Mouse (Mus musculus): ENCODE results near the gene Eid2b.
"Not testable (repeated sequence)": the region's sequence is repeated elsewhere in the genome, so short reads cannot be mapped to it uniquely, and the experiment has no call there.

The Eid2b gene

DNA sequence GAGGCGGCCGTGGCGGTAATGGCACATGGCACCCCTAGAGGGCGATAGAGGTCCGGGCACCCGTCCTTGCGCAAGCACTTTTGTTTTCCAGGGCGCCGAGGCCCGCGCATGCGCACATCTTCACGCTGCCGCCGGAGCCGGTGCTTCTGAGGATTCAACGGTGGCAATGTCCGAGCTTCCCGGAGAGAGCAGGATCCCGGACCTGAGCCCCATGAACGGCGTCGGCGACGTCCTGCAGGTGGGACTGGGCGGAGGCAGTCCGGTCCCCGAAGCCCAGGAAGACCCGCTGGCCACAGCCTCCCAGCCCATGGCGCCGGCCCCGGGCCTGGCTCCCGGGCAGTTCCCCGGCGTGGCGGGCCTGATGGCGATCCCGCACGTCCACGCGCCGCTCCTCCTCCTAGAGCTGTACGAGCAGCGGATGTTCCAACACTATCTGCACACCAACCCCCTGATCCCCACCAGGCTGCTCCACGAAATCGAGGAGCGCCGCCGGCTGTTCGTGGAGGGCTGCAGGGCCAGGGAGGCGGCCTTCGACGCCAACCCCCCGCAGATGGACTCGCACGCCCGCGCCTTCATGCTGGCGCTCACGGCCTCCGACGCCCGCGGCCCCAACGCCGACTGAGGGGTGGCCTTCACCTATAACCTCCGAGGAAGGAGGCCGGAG is at the start of gene Eid2b:
Gene Eid2b, plus strand, starts transcription at position 125 of the 664 bp plus-strand sequence.
- DNase-seq, result peak; percentile 95

DNA sequence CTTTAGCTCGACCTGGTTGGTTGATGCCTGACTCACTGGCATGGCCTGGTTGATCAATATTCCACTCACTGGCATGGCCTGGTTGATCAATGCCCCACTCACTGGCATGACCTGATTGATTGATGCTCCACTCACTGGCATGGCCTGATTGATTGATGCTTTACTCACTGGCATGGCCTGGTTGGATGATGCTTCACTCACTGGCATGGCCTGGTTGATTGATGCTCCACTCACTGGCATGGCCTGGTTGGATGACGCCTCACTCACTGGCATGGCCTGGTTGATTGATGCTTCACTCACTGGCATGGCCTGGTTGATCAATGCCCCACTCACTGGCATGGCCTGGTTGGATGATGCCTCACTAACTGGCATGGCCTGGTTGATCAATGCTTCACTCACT is 33.6 kb upstream of the Eid2b start:
- not testable (repeated sequence) for DNase-seq

DNA sequence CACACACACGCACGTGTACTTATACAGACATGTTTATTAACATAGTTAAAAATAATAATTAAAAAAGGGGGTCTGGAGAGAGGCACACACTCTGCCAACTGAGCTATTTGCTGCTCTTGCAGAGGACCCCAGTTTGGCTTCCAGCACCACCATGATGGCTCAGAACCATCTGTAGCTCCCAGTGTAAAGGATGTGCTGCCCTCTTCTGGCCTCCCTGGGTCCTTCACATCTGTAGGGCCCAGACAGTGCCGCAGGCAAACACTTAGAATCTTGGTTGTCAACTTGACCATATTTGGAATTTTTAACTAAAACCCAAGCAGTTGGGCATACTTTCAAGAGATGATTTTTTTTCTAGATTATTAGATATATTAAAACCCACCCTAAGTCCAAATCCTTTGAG is 28.6 kb upstream of the Eid2b start:
- DNase-seq, result no peak

DNA sequence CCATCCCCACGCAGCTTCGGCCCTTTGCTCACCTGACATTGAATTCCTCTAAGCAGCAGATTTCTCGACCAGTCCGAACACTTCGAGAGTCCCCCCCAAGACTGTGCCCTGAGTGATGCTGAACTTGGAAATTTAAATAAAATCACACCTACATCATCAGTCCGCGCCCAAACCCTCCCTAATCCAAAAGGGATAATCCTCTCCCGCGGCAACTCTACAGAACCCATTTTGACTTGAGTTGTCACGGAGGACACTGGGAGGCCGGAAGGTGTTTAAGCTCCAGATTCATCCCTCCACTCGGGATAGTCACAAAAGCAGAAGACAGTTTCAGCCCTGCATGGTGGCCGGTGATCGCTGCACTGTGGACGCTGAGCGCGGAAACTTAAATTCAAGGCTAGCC is 25.6 kb upstream of the Eid2b start:
- no peak for DNase-seq

DNA sequence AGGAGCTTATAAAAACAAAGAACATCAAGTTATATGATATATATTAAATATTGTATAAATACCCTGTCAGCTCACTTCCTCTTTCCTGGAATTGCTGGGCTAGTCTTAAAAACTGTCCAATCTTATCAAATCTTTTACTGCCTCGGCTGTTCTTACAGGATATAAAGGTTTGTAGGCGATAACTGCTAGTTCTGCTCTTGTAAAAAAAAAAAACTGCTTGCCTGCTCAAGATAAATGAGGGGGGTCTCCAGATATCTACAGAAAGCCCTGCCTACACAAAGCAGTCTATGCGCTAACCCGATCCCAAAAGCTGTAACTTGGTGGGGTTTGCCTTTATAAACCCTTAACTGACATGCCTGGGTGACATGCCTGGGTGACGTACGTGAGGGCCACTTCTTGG is 22.9 kb upstream of the Eid2b start:
- DNase-seq, result no peak

DNA sequence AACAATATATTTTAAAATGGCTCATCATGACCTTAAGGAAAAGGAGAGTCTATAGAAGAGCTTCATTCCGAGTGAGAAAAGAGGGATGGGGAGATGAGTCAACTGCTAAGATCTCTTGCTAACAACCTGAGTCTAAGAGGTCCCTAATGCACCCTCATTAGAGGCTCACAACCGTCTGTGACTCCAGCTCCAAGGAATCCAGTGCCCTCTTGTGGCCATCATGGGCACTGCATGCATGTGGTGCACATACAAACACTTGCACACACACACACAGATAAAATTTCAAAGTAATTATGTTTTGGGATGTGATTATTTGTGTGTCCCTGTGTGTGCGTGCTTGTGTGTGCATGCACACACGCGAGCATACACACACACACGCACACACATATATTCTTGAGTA is 22.1 kb upstream of the Eid2b start:
- peak; percentile 29 for DNase-seq

DNA sequence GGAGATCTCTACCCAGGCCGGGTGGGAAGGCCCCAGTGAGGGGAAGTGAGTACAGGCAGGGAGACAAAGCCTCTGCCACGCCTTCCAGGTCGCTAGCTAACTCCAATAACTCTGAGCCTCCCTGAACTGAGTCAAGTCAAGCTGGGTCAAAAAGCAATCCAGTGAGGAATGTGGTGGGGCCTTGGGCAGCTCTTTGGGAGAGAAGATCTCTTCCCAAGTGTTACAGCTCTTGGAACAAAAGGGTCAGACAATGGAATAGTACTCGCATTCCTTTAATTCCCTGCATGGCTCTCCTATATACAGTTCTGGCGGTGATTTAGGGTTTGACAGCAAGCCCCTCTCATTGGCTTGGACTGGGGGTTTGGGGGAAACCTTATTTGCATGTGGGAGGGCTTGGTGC is 14.7 kb upstream of the Eid2b start:
- DNase-seq, result no peak

DNA sequence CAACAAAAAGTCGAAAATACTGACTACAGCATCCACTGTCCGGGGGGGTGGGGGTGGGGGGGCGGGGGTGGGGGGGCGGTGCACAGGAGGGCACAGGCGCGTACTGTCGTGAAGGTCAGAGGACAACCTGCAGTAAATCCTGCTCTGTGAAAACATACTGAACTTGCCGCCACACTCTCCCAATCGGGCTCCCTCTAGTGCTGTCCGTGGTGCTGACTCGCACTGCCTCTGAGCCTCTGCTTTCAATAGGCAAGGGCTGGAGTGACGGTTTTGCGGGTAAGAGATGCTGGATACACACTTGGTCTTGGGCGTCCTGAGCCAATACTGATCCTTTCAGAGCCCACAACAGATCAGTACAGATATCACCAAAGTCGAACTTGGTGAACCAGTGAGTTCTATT is 13.8 kb upstream of the Eid2b start:
- DNase-seq, result peak; percentile 82

DNA sequence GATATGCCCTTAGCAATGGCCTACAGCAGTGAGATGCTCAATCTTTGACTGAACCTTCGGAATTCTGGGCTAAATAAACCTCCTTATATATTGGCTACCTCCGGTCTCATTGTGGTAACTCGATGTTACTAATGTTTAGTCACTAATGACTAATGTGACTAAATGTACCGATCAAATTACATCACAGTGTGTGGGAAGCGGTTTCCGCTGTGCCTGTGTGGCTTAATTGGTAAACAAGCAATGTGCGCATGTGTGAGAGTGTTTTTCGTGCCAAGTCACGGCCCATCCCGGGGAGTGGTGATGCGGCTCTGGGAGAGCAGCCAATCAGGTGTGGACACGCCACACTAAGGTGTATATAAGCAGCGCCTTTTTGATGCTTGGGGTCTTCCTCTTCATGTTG is 12.1 kb upstream of the Eid2b start:
- no peak for DNase-seq

DNA sequence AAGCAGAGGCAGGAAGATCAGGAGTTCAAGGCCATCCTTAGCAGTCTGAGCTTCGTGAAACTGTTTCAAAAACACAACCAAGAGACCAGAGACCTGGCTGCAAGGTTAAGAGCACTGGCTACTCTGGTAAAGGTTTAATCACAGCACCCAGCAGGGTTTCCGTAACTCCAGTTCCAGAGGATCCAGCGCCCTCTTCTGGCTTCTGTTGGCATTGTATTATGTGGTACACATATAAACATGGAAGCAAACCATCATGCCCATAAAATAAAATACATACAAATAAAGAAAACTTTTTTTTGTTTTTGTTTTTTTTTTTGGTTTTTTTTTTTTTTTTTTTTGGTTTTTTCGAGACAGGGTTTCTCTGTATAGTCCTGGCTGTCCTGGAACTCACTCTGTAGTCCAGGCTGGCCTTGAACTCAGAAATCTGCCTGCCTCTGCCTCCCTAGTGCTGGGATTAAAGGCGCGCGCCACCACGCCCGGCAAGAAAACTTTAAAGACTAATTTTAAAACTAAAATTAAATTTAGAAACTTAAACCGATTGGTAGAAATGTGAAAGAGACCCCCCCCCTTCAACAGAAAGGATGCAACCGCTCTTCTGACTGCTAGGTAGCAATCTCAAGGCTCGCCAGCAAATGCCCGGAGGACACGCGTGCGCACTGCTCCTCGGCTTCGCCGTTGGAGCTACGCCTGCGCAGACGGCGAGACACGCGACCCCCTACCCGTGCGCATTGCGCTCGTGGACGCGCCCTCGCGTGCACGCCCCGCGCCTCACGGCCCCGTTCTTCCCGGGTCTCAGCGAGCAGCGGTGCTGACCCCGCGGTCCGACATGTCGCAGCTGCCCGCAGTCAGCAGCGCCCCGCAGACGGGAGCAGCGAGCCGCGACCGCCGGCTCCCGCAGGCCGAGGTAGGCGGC is 10.2 kb upstream of the Eid2b start, which contains the start of gene Eid2:
Gene Eid2, plus strand, starts transcription at position 753 of the 913 bp plus-strand sequence.
- peak; percentile 94 for DNase-seq

DNA sequence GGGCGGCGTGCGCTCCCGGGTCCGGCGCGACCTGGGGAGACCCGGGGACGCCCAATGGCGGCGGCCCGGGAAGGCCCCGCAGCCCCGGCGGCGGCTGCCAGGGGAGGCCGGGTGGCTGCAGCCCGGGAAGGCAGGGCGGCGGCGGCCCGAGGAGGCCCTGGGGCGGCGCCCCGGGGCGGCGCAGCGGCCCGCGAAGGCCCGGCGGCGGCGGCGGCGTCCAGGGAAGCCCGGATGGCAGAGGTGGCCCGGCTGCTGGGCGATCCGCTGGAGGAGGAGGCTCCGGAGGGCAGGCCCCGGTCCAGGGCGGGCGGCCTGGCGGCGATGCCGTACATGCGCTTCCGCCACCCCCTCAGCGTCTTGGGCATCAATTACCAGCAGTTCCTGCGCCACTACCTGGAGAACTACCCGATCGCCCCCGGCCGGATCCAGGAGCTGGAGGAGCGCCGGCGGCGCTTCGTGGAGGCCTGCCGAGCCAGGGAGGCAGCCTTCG is 9.5 kb upstream of the Eid2b start:
- peak; percentile 60 for DNase-seq

DNA sequence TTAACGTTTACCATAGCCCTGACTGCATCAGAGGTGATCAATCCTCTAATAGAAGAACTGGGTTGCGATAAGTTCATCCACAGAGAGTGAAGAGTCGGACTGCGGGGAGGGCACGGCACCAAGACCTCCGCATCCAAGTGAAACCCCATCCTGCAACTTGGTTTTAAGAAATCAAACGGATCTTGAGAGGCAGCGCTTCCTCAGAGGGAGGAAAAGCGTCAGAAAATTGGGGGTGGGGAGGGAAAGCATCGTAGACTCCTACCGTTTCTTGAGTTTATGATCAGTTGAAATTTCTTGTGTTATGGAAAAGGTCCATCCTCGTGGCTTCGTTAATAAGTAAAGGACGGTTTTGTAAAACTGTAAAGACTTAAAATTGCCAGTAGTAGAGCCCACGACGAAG is 9.0 kb upstream of the Eid2b start:
- DNase-seq, result no peak

DNA sequence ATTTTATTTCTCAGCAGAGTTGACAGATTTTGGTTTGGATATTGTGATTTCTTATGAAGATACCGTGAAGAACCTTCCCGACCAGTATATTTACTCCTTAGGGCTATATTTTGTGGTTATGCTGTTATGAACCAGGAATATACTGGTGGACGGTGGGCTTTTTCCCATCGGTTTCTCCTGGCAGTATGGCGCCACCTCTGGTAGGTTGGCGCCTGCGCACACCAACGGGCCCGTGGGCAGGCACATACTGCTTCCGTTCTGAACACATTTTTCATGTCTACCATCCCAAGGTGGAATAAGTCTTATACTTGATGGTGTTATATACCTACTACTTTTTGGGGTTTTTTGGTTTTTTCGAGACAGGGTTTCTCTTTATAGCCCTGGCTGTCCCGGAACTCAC is 8.2 kb upstream of the Eid2b start:
- DNase-seq, result peak; percentile 34

DNA sequence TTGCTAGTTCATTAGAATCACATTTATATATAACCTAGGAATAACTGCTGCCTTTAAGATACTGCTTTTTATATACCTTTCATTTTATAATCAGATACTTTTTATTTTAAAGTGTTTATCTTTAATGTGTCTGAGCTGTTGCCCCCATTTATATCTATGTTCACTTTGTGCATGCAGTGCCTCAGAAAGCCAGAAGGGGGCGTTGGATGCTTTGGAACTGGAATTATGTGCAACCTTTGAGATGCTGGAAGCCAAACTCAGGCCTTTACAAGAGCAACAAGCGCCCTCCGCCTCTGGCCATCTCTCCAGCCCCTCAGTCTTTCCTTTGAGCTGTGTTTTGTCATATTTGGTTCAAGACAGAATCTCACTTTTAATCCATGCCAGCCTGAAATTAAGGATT is 5.8 kb upstream of the Eid2b start:
- DNase-seq, result no peak

DNA sequence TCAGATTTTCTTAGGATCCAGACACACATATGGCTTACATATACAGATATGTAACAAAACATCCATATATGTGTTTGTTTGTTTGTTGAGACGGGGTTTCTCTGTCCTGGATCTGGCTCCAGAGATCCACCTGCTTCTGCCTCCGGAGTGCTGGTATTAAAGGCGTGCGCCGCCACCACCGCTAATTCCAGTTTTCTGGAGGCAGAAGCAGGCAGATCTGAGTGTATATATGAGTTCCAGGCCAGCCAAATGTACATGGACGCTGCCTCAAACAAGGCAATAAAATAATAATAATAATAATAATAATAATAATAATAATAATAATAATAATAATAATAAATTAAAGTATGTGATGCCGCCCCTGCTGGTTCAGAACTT is 313 bp upstream of the Eid2b start:
- no peak for DNase-seq

DNA sequence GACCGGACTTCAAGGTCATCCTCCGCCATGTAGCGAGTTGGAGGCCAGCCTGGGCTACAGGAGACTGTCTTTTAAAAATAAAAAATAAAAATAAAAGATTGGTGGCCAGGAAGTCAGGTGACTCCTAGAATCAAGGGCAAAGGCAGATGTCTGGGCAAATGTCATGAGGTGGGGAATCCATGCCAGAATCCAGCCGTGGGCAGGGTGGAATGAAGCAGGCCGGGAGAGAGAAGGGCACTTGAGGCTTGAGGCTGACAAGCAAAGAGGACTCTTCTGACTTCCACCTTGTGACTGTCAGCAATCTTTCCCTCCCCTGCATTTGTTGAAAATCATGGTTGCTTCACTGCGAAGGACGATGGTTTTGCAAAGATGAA is 727 bp downstream of the Eid2b start:
- DNase-seq, result no peak

DNA sequence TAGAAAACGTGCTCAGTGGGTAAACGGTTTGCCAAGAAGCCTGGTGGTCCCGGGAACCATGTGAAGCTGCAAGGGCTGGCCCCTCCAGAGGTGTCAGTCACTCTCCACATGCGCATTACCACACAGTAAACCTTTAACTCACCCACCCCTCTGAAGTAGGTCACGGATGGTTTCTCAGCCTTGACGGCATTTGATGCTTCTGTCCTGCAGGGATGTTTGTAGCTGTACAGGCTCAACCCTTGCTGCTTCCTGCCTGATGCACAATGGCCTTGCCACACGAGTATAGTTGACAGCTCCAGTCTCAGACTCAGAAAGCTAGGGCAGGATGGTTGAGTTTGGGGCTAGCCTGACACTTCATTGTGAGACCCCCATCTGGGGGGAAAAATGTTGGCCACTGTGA is 3.1 kb downstream of the Eid2b start:
- DNase-seq, result no peak

DNA sequence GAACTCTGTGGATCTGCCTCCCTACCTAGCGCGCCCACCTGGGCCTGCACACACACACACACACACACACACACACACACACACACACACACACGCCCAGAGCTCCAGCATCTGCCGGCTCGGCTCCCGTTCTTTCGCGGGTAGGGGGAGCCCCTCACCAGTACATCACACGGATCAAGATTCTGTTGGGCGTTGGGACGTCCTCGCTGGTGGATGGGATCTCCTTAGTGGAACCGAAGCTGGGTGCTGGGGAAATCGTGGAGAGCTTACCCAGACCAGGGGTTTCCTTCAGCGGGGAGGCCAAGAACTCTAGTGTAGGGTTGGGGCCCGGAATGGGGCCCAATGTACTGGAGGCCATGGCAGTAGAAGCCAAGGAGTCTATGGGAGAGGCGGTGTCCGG is 12.6 kb downstream of the Eid2b start:
- DNase-seq, result peak; percentile 63

DNA sequence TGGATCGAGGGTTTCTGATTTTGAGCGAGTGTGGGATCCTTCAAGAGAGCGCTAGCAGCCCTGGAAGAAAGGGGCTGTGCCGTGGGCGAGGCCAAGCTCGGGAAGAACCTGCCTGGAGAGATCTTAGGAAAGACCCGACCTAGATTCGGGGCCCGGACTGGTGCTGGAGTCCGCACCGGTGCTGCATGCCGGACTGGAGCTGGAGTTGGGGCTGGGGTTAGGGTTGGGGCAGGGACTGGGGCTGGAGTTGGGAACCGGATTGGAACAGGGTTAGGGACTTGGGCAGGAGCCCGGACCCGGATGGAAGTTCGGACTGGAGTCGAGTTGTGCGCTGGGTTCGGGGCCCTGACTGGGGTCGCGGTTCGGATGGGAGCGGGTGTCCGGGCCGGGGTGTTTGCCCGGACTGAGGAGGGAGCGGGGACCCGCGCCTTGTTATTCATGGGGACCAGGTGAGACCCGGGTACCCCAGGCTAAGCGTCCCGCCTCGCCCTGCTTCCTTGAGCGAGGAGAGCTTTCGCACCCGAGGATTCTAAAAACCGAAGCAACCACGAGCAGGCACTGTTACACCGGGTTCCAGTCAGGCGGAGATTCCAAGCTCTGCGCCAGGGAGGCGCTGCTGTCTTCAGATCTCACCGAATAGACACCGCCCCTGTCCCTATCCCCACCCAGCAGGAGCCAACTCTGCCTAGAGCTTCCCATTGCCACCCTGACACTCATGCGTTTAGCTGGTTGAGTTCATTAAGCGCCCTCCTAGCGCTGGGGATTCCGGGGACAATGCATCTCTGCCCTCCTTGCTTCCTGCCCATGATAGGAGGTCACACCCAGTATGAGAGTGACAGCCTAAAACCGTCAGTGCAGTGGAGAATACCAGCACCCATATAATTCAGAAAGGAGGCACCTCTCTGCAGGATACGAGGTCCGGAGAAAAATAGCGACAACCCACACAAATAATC is 13.4 kb downstream of the Eid2b start, which contains the start of gene Selenov:
Gene Selenov, minus strand, starts transcription at position 549 of the 953 bp plus-strand sequence.
- DNase-seq, result peak; percentile 75

DNA sequence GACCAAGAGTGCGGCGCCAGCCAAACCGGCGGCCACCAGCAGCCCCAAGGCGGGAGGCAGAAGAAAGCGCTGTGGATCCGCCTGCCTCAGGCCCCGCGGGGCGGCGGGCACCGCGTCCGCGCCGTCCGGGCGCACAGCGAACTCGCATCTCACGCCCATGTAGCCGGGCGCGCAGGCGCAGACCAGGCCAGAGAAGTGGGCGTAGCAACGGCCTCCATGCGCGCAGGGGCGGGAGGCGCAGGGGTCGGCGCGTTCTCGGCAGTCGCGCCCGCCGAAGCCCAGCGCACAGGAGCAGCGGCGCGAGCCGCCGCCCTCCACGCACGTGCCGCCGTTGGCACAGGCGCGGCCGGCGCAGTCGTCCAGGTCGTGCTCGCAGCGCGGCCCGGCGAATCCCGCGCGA is 16.9 kb downstream of the Eid2b start:
- DNase-seq, result peak; percentile 91

DNA sequence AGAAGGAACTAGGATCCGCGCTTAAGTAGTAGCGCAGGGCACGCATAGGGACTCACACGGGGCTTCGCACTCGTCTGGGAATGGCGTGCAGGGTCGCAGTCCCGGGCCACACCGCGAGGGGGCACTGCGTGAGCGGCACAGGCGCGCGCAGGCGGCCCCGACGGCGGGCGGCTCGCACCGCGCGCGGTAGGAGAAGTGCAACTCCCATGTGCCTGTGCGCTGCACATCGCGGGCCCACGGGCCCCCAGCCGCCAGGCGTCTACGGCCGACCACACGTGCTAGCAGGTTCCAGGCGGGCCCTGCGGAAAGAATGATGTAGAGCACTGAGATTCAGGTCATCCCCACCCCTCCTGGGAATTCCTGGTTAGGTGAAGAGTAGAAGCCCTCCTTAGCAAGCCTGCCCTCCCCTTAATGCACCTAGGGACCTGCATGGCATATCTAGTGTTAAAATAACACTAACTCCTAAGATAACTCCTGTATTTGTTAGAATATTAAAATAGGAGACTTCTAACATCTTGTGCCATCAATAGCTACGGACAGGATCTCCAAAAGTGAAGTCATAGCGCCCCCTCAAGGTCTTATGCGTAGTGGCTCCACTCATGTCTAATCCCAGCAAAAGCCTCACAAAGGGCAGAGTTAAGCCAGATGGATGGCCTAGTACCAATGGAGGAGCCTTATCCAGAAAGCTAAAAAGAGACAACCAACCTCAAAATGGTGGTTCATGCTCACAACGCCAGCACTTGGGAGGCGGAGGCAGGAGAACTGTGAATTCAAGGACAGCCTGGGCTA is 21.5 kb downstream of the Eid2b start:
- DNase-seq, result peak; percentile 92

Measured in retina, postnatal 1 day (tissue).